Mouse (Mus musculus) lung, postnatal 10 days (tissue): ENCODE data around the gene Abi1.
"Not testable (repeated sequence)": the region's sequence is repeated elsewhere in the genome, so short reads cannot be mapped to it uniquely, and the experiment has no call there.

Experiments used
- DNase-seq: peaks from one replicate; pipeline ENCODE4 v3.0.0; 2021

Abi1 gene

DNA sequence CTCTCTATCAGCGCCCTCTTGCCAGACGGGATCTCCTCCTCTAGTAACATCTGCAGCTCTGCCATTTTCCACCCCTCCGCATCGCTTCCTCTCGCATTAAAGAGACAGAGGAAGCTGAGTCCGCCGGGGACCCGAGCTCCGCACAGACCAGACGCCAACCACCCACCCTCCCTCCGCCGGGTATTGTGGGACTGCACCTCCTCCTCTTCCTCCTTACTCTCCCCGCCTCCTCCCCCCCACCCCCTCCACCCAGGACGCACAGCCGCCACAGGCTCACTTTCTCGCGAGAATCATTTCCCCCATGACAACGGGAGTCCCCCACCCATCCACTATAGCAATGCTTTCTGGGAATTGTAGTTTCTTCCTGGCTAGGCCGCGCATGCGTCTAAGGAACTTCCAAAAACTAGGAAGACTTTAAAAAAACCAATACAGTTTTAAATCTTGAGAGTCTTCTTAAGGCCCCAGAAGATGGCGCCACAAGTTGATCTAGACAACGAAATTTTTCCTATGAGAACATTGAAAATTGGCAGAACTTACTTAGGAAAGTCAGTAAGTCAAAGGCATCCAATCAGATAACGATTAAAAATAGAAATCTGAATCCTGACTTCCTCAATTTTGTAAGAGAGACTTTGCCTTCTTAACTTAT, at the start of gene Abi1:
TSS of gene Abi1 (minus strand) at position 241 of the 646 bp plus-strand sequence.
- DNase-seq = peak; percentile 97

DNA sequence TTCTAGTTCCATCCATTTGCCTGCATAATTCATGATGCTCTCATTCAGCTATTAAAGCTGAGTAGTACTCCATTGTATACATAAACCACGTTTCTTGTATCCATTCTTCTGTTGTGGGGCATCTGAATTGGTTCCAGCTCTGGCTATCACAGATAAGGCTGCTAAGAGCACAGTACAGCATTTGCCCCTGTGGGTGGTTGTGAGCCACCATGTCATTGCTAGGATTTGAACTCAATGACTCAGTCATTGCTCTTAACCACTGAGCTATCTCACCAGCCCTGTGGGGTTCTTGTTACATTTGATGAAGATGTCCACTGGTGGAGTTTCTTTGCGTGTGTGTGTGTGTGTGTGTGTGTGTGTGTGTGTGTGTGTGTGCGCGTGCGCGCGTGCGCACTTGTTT, 44.5 kb upstream of the Abi1 start:
- no peak for DNase-seq

DNA sequence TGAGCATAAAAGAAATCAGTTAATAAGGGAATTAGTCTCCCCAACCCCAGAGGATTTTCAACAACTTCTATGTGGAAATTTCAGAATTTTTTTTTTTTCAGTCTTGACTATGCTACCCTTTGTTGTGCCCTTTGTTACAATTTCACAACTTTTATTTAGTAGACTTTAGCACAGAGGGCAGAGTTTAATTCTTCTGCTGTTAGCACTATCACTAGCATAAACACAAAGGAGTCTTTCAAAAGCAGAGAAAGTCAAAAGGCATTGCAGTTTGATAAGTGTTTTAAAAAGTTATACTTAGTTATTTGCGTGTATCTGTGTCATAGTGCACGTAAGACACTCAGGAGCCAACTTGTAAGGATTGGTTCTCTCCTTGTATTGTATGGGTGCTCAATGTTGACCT, 38.5 kb upstream of the Abi1 start:
- DNase-seq = no peak

DNA sequence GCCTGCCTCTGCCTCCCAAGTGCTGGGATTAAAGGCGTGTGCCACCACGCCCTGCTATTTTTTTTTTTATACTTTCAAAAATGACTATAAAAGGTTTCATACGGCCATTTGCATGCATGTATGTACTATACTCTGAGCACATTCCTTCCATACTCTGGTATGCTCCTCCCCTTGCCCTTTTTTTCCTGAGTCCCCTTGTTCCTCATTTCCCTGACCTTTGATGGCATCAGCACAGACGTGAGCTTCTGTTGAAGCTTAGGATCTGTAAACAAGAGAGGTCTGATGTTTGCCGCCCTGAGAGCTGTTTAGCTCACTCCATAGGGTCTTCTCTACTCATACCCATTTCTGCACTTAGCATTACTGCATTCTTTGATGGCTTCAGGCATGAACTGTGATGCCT, 37.7 kb upstream of the Abi1 start:
- DNase-seq = no peak

DNA sequence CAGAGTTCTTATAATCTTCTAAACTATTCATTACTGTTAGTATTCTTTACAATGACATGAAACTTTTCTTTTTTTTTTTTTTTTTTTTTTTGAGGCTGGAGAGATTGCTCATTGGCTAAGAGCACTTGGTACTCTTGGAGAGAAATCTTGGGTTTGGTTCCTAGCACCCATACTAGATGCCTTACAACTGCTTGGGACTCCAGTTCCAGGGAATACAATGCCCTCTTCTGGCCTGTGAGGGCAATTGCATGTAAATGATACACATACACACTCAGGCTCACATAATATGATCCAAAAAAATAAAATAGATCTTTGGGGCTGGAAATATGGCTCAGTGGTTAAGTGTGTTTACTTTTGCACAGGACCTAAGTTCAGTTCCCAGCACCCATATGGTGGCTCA, 36.7 kb upstream of the Abi1 start:
- no peak for DNase-seq

GRCm38 (mm10) chr2:23075846-23076245, 35.8 kb upstream of the Abi1 start:
- DNase-seq = no peak

DNA sequence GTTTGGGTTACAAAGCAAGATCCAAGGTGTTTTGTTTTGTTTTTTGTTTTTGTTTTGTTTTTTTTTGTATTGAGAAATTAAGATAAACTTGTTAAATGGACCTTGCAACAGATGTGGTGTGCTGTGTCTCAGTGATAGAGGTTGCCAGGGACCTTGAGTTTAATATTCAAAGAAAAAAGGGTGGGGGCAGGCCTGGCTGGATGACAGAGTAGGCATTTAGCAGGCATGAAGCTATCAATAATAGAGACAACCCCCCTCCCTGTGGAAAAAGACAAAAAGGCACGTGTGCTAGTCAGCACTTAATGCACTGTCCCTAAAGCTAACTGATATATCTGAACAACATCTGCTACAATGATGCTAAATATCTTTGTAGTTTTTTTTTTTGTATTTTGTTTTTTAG, 31.4 kb upstream of the Abi1 start:
- DNase-seq = no peak

DNA sequence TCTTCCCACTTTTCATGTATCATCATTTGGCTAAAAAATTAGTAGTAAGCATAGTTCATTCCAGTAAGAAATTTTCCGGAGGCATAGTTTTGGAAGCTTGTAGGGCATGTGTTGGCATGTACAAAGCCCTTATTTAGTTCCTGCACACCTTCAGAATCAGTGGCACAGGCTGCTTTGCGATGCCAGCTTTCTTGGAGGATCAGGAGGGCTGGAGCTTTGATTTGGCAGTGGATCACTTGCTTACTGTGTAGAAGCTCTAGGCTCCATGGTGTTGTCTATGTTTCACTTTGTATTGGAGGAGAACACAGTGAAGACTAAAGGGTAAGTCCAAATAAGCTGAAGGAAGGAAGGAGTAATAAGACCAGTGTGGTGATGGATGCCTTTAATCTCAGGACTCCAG, 30.4 kb upstream of the Abi1 start:
- no peak for DNase-seq

DNA sequence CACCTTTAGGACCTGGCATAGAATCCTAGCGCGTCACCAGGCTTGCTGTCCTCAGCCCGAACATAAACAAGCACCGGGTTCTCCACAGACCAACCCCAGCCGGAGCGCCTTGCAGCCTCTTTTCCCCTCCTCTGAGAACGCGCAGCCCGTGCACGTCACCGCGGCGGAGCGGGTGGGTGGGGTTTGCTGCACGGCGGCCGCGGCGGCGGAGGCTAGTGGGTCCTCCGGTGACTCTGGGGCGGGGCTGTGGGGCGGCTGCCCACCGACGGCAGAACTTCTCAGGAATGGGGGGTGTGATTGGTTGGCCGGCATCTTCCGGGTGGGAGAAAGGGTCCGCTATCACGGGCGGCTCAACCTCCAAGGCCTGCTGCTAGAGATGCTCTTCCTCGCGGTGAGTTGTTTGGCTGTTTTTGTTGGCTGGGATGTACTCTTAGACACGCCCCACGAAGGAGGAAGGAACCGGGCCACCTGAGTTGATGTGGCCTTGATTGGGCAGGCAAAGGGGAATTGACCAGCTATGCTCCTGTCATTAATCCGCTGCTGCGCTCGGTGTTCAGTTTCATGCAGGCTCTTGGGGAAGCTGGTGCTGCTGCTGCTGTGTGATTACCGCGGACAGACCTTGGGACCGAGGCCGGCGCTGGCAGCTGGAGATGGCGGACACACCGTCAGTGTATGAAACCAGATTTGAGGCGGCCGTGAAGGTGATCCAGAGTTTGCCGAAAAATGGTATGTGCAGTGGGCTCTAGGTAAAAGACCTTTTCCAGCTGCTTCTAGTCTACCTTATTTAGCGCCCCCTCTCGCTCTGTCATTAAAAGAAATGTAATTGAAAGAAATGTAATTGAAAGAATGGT, 29.1 kb upstream of the Abi1 start:
- peak; percentile 97 for DNase-seq

- no peak for DNase-seq
Observed at GRCm38 (mm10) chr2:23068370-23068737, 28.3 kb upstream of the Abi1 start.

DNA sequence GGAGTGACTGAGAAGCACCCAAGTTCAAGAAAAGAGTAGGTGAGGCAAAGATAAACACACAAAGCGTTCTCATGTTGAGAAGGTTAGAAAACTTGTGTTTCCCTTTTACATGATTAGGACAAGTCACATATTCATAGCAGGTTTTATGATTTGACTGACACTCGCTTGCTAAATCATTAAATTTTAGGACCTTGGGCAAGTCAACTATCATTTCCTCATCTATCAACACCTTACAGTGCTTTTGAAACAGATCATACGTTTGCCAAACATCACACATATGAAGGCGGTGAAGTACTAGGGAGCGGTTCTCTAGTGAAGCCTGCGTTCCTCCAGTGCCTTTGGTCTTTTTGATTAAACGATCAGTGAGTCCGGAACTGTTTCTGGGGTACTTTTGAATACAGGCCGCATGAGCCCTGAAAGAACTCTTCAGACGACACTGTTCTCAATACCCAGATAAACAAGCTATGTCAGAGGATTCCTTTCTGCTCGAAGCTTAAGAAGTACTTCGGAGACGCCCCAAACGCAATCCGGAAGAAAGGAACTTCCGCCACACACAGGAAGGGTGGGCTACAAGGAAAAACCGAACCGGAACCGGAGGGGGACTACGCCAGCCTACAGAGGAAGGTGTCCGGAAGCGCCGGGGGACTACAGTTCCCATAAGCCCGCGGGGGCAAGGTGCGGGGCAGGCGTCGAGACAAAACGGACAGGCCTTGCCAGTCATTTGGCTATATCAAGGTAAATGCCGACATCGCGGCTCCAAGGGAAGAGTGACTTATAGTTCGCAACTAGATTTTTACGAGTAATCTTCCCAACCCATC, 27.7 kb upstream of the Abi1 start, which contains the start of gene Acbd5:
TSS of gene Acbd5 (plus strand) at position 616 of the 818 bp plus-strand sequence.
- DNase-seq = peak; percentile 98

DNA sequence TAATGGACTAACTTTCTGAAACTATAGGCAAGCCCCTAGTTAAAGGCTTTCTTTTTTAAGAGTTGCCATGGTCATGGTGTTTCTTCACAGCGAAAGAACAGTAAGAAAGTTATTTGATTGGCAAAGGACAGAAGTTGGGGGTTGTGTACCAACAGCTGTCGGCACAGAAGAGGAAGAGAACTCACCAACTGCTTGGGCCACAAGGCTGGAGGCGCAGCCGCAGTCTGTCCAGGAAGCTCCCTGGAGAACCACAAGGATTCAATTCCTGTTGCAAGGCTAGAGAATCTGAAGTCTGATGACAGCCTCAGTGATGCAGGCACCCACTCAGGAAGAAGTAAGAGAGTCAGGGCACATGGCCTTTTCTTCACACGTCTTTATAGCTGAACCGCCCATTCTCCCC, 12.5 kb upstream of the Abi1 start:
- DNase-seq = peak; percentile 14

GRCm38 (mm10) chr2:23051890-23052289, 11.8 kb upstream of the Abi1 start:
- no peak for DNase-seq

DNA sequence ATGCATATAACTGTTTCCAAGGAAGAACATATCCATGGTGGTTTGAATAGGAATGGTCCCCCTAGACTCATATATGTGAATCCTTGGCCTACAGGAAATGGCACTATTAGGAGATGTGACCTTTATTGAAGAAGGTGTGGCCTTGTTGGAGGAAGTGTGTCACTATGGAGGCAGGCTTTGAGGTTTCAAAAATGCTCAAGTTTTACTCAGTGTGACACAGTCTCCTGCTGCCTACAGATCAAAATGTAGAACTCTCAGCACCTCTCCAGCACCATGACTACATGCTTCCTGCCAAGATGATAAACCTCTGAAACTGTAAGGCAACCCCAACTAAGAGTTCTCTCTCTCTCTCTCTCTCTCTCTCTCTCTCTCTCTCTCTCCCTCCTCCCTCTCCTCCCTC, 8.0 kb upstream of the Abi1 start:
- no peak for DNase-seq

- no peak for DNase-seq
Observed at GRCm38 (mm10) chr2:23045703-23046102, 5.7 kb upstream of the Abi1 start.

DNA sequence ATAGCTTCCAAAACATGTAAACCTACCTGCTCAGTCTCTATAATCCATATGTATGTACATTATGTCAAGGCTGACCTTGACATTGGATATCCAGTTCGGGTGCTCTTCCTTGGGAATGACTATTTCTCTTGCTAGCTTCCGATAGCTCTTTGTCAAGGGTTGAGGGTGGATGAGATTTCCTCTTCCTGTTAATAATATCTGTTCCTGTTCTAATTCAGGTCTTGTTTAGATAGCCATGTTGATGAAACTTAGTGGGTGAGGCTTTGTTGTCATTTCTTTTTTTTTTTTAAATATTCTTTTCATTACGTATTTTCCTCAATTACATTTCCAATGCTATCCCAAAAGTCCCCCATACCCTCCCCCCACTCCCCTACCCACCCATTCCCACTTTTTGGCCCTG, 2.1 kb upstream of the Abi1 start:
- DNase-seq = no peak

- DNase-seq = no peak
Observed at GRCm38 (mm10) chr2:23041457-23041856, 1.4 kb upstream of the Abi1 start.

GRCm38 (mm10) chr2:23040690-23041089, 649 bp upstream of the Abi1 start:
- not testable (repeated sequence) for DNase-seq

DNA sequence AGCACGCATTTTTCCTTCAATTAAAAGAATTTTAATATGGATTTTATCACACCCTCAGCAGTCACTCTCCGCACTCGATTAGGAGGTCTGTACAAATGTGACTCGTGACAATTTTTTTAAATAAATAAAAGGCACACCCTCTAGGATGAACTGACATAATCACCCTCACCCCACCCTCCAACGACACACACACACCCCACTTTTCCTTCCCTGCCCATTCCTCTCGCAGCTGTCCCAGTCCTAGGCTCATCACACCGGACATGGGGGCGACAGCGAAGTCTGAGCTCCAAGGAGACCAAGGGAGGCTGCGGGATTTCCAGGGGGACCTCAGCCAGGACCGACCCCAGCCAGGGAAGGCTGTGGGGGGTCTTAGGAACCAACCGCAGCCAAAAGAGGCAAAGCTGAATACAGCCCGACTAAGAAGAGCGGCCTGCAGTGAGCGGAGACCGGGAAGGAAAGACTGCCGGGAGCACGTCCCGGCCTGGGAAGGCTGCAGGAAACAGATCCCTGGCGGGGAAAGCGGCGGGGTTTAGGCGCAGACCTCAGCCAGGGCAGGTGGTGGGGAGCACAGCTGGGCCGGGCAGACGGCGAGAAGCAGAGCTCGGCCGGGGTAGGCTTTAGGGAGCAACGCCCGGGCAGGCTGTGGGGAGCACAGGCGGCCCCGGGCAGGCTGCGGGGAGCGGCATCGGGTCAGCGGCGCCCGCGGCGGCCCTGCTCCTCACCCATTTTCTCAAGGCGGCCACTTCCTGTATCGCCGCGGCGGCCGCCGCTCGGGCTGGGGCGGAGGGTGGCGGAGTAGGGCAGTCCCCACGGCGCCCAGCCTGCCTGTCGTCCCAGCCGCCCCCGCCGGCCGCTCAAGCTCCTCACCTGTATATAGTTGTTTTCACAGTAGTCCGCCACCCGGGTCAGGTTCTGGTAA, 700 bp downstream of the Abi1 start:
- DNase-seq = peak; percentile 66

DNA sequence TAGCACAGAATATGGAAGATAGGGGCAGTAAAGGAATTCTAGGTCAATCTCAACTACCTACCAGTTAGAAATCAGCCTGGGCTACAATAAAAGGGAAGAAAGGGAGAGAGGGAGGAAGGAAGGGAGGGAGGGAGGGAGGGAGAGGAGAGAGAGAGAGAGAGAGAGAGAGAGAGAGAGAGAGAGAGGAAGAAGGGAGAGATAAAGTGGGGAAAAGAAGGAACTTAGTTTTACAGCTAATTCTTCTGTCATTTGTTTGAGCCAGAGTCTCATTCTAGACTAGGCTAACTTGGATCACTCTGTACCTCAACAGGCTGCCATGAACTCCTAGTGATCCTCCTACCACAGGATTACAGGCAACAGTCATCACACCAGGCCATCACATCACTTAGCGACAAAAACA, 4.6 kb downstream of the Abi1 start:
- DNase-seq = no peak

GRCm38 (mm10) chr2:23034692-23035435, 5.2 kb downstream of the Abi1 start:
- no peak for DNase-seq

DNA sequence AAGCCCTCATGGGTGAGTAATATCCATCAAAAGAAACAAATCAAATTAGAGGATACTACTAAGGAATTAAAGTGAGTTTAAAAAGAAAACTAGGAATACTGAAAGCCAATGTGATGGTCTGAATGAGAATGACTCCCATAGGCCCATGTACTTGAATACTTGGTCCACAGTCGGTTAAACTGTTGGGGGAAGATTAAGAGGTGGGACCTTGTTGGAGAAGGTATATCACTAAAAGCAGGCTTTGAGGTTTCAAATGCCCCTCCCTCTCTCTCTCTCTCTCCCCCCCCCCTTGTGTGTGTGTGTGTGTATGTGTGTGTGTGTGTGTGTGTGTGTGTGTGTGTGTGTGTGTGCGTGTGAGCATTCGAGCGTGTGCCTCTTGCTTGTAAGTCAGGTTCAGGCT, 9.4 kb downstream of the Abi1 start:
- no peak for DNase-seq
